Mouse (Mus musculus) kidney, postnatal 0 days (tissue): ENCODE data around the gene Gprc5c. TPM values are rescaled to one million over a fixed set of nuclear protein-coding genes. Genes with fewer than 3 reads are reported as not detected.
A peak's percentile ranks its signal among the peaks of the same experiment; 100 is the strongest.

Source experiments
- ATAC-seq: fragments of 200-750 bp; cut with Nextera tagmentation; replicated peaks from 2 replicates; pipeline ENCODE4 v1.8.0; 2017; ENCODE audit warnings: low read depth, moderate number of reproducible peaks, moderate TSS enrichment, moderate library complexity; ENCODE audit not compliant: low FRiP score
- DNase-seq: peaks from one replicate; pipeline ENCODE4 v3.0.0-alpha.2; 2016; ENCODE audit warnings: low spot score
- H3K27ac ChIP-seq: fragments of 300-500 bp; sonication (generic); 2 replicates; pipeline ENCODE4 v1.5.1; 2014; ENCODE audit warnings: mild to moderate bottlenecking
- H3K27me3 ChIP-seq: fragments of 300-500 bp; sonication (generic); 2 replicates; pipeline ENCODE4 v1.6.1; 2014; ENCODE audit warnings: low read length, mixed read lengths; ENCODE audit not compliant: insufficient read depth
- H3K36me3 ChIP-seq: fragments of 300-500 bp; sonication (generic); 2 replicates; pipeline ENCODE4 v1.6.1; 2014; ENCODE audit warnings: low read length, mixed read lengths; ENCODE audit not compliant: insufficient read depth
- H3K4me1 ChIP-seq: fragments of 300-500 bp; sonication (generic); replicated peaks from 2 replicates; pipeline ENCODE4 v1.6.1; 2014; ENCODE audit warnings: antibody characterized with exemption, low read length, mixed read lengths; ENCODE audit not compliant: insufficient read depth
- H3K4me2 ChIP-seq: fragments of 300-500 bp; sonication (generic); 2 replicates; pipeline ENCODE4 v1.6.1; 2014; ENCODE audit warnings: mild to moderate bottlenecking, low read length, moderate library complexity, mixed read lengths
- H3K4me3 ChIP-seq: fragments of 300-500 bp; sonication (generic); replicated peaks from 2 replicates; pipeline ENCODE4 v1.5.1; 2014; ENCODE audit warnings: low read depth, low read length
- H3K9ac ChIP-seq: fragments of 300-500 bp; sonication (generic); 2 replicates; pipeline ENCODE4 v1.6.1; 2014; ENCODE audit warnings: low read depth, low read length
- H3K9me3 ChIP-seq: fragments of 300-500 bp; sonication (generic); replicated peaks from 2 replicates; pipeline ENCODE4 v1.6.1; 2016; ENCODE audit warnings: low read length, inconsistent platforms, mixed read lengths
- CTCF ChIP-seq: IDR thresholded peaks from 2 replicates; pipeline ENCODE4 v1.5.1; 2016; ENCODE audit warnings: antibody characterized with exemption, low read depth, mild to moderate bottlenecking, moderate library complexity
- WGBS: fragments of 180-500 bp; shearing (Covaris S2); extraction: QIAGEN DNeasy Blood & Tissue Kit; methylation state at CpG from one replicate; pipeline ENCODE4 v1.1.7; 2014; 5-methylcytosine and 5-hydroxymethylcytosine counted together
- polyA plus RNA-seq: library from polyadenylated mRNA; unstranded; fragments of >200 nt; fragmentation: Nextera tagmentation; extraction: Ambion mirVana; gene quantifications from 2 replicates; pipeline ENCODE4 v1.2.1, GENCODE M21; 2015

The Gprc5c gene
- polyA plus RNA-seq, 1 experiment from 2014 or later: 118 TPM

DNA sequence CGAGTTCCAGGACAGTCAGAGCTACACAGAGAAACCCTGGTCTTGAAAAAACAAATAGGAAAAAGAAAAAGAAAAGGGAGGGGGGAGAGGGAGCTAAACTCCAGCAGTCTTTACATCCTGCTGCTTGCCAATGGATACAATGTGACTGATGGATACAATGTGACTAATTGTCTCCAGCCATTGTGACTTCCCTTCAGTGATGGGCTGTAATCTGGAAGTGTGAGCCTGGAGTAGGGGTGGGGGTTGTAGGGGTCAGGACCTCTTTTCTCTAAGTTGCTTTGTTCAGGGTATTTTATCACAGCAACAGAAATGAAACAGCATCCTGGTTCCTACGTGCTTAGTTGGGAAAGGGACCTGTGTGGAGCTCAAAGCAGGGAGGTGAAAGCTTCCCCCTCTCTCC is 31.8 kb upstream of the Gprc5c start:
- no peak overlapping the region for H3K9ac ChIP-seq
- H3K4me3 ChIP-seq: no peak overlapping the region
- no peaks in the 10 kb centered on the region for H3K9me3 ChIP-seq
- no peaks in the 10 kb centered on the region for H3K36me3 ChIP-seq
- H3K27me3 ChIP-seq: no peaks in the 10 kb centered on the region
- no peak for ATAC-seq
- no peak overlapping the region for H3K4me2 ChIP-seq
- no peak overlapping the region for H3K27ac ChIP-seq
- DNase-seq: no peak
- TF ChIP-seq CTCF: no peak
- peaks cover 16% of the 10 kb centered on the region; the same call in 1 of the 2 replicates for H3K4me1 ChIP-seq
- 31% methylated on average over 2 of the region's 2 CpGs for WGBS

DNA sequence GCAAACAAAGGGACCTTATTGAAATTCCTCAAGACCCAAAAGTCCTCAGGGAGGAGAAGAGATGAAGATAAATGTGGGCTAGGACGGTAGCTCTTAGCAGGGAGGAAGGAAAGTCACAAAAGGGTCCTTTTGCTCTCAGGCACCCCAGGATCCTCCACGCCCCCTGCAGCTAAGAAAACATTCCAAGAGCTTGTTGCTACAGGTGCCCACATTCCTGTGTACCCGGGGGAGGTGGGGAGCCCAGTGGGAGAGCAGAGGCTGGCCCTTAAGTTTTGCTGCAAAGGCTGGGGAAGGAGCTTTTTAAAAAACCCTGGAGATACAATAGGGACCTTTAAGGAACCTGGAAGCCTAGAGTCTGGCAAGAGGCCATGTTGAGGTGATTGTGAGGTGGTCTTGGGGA is 30.5 kb upstream of the Gprc5c start:
- no peak for TF ChIP-seq CTCF
- no peaks in the 10 kb centered on the region for H3K27me3 ChIP-seq
- 35% methylated on average over 3 of the region's 3 CpGs for WGBS
- no peaks in the 10 kb centered on the region for H3K9me3 ChIP-seq
- no peak overlapping the region for H3K27ac ChIP-seq
- H3K9ac ChIP-seq: no peak overlapping the region
- no peak overlapping the region for H3K4me3 ChIP-seq
- no peak overlapping the region for H3K4me2 ChIP-seq
- H3K36me3 ChIP-seq: no peaks in the 10 kb centered on the region
- no peak for ATAC-seq
- peaks cover 18% of the 10 kb centered on the region; the same call in 1 of the 2 replicates for H3K4me1 ChIP-seq
- peak; percentile 27 for DNase-seq

DNA sequence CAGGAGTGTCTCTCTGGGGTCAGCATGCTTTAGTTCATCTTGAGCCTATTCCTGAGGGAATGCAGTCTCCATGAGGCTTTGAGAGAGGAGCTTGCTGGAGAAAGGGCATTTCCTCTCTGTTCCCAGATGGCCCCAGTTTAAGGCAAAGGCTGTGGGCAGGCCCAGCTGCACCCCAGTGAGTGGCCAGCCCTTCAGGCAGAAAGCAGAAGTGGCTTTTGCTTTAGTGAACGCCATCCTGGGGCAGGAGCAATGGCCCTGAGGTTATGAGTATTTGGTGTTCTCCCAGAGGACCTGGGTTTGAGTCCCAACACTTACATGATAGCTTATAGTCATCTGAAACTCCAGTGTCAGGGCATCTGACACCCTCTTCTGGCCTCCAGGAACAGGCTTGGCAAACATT is 29.6 kb upstream of the Gprc5c start:
- no peak for TF ChIP-seq CTCF

DNA sequence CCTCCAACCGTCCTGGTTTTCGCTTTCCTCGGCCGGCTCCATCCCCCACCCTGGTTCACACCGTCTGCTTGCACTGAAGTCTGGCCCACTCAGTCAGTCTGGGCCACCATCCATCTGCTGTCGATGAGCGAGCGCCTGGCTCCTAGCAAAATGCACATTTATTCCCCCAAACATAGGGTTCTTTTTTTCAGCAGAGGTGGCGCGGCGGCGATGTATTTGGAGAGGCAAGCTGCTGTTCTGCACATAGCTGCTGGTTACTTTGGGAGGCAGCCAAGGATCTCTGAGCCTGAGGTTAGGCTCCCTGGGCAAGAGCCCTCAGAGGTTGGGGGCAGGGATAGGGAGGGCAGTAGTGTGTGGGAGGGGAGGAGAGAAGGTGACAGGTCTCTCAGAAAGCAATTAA is 28.2 kb upstream of the Gprc5c start:
- Histone ChIP-seq H3K36me3 (no peaks in the 10 kb centered on the region), H3K9ac (no peak overlapping the region), H3K27me3 (no peaks in the 10 kb centered on the region), H3K4me2 (0 out of 2 replicates have a peak overlapping the region, but pooled peaks have one; percentile 11), H3K4me3 (no peak overlapping the region), H3K9me3 (no peaks in the 10 kb centered on the region), H3K27ac (peak overlapping the region; percentile 27; the same call in 1 of the 2 replicates), H3K4me1 (peaks cover 18% of the 10 kb centered on the region; the same call in 1 of the 2 replicates)
- peak; percentile 57 for DNase-seq
- WGBS: 46% methylated on average over 12 of the region's 12 CpGs
- ATAC-seq: no peak
- TF ChIP-seq CTCF: no peak

More for the DNA sequence above, 29.6 kb upstream of the Gprc5c start:
- Histone ChIP-seq H3K27ac (no peak overlapping the region), H3K36me3 (no peaks in the 10 kb centered on the region), H3K9me3 (no peaks in the 10 kb centered on the region), H3K4me2 (no peak overlapping the region), H3K4me3 (no peak overlapping the region), H3K27me3 (no peaks in the 10 kb centered on the region), H3K9ac (no peak overlapping the region), H3K4me1 (peaks cover 18% of the 10 kb centered on the region; the same call in 1 of the 2 replicates)
- 75% methylated on average over 1 of the region's 1 CpGs for WGBS
- DNase-seq: no peak
- no peak for ATAC-seq

DNA sequence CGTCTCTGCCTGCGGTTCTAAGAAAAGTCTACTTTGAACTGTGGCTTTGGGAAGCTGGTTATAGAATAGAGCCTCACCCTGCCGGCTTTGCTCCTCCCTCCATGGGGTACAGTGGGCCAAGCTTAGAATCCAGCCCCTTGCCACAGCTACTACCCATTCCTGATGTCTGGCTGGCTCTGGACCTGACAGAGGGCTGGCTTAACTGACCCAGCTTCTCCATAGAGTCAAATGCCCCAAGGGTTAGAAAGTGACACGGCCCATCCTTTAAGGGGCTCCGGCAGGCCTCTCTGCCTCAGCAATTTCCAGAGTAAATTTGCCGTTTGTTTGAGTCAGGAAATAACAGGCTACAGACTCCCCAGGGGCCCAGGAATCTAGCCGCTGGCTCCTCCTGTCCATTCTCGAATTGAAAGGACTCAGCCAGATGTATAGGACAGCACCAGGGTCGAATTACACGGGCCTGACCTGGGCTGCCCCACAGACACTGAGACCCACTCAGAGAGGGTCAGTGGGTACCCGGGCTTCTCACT is 27.7 kb upstream of the Gprc5c start:
- DNase-seq: no peak
- Histone ChIP-seq H3K27me3 (no peaks in the 10 kb centered on the region), H3K27ac (peak overlapping the region; percentile 27; the same call in 1 of the 2 replicates), H3K4me2 (peak overlapping the region; percentile 11; the same call in 1 of the 2 replicates), H3K36me3 (no peaks in the 10 kb centered on the region), H3K9me3 (no peaks in the 10 kb centered on the region), H3K9ac (no peak overlapping the region), H3K4me3 (no peak overlapping the region), H3K4me1 (peaks cover 18% of the 10 kb centered on the region; the same call in 1 of the 2 replicates)
- no peak for TF ChIP-seq CTCF
- no peak for ATAC-seq
- 12% methylated on average over 11 of the region's 11 CpGs for WGBS

DNA sequence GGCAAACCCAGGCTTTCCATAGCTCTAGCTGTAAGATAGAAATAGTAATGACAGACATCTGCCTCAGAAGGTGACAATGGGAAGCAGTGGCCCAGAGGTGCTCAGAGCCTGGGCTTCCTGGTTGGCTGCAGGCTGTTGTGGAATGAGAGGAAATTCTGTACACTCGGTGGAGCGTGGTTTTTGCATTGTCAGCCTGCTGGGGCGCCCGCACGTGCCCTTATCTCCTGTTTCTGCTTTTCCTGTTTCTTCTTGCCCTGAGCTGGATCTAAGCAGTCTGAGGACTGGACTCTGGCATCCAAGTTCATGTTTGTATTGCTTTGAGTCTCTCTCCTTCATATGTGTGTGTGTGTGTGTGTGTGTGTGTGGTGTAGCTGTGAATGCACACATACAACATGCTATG is 24.3 kb upstream of the Gprc5c start:
- DNase-seq (peak; percentile 73), ATAC-seq (peak; percentile 67)
- 48% methylated on average over 5 of the region's 5 CpGs for WGBS

More for the DNA sequence above, 24.3 kb upstream of the Gprc5c start:
- Histone ChIP-seq H3K4me2 (no peak overlapping the region), H3K9me3 (no peaks in the 10 kb centered on the region), H3K36me3 (no peaks in the 10 kb centered on the region), H3K4me3 (no peak overlapping the region), H3K27ac (peak overlapping the region; percentile 66), H3K4me1 (peaks cover 30% of the 10 kb centered on the region), H3K27me3 (no peaks in the 10 kb centered on the region), H3K9ac (no peak overlapping the region)
- no peak for TF ChIP-seq CTCF
